Mouse (Mus musculus): ENCODE data around the gene Lpin2. TPM values are rescaled to one million over a fixed set of nuclear protein-coding genes. Genes with fewer than 3 reads are reported as not detected.
A peak's percentile ranks its signal among the peaks of the same experiment; 100 is the strongest.

Gene Lpin2
- polyA plus RNA-seq, 1 experiment from 2014 or later, result 53.5 TPM

- H3K9ac ChIP-seq (ENCODE audit: low read length), result no peak overlapping the region
- DNase-seq (ENCODE audit: low spot score), result no peak
- no peak overlapping the region for H3K27ac ChIP-seq (ENCODE audit: low read depth, low read length)
- no peak overlapping the region for H3K4me3 ChIP-seq (ENCODE audit: low read depth, low read length)
- no peak for ATAC-seq (replicated peaks; ENCODE audit: low FRiP score)
- no peak overlapping the region for H3K4me2 ChIP-seq (ENCODE audit: low read depth, low read length, severe bottlenecking)
- H3K4me1 ChIP-seq (replicated peaks; ENCODE audit: control insufficient read depth, insufficient read depth, low read length), result peaks cover 2% of the 10 kb centered on the region; the same call in 1 of the 2 replicates
- no peaks in the 10 kb centered on the region for H3K9me3 ChIP-seq (ENCODE audit: control insufficient read depth, low read length)
- H3K36me3 ChIP-seq (ENCODE audit: control insufficient read depth, insufficient read depth, low read length), result no peaks in the 10 kb centered on the region
- peaks cover 2% of the 10 kb centered on the region; the same call in 1 of the 2 replicates for H3K27me3 ChIP-seq (ENCODE audit: control insufficient read depth, insufficient read depth, low read length)
- WGBS, result 86% methylated on average over 11 of the region's 11 CpGs
Observed at GRCm38 (mm10) chr17:71179551-71180309, 2.6 kb upstream of the Lpin2 start.

- H3K4me3 ChIP-seq (ENCODE audit: low read depth, low read length), result no peak overlapping the region
- no peak for ATAC-seq (replicated peaks; ENCODE audit: low FRiP score)
- H3K9ac ChIP-seq (ENCODE audit: low read length), result no peak overlapping the region
- no peaks in the 10 kb centered on the region for H3K9me3 ChIP-seq (ENCODE audit: control insufficient read depth, low read length)
- H3K36me3 ChIP-seq (ENCODE audit: control insufficient read depth, insufficient read depth, low read length), result no peaks in the 10 kb centered on the region
- DNase-seq (ENCODE audit: low spot score), result no peak
- H3K4me1 ChIP-seq (replicated peaks; ENCODE audit: control insufficient read depth, insufficient read depth, low read length), result peaks cover 5% of the 10 kb centered on the region; the same call in 1 of the 2 replicates
- over 99% methylated on average over 4 of the region's 4 CpGs for WGBS
- H3K27me3 ChIP-seq (ENCODE audit: control insufficient read depth, insufficient read depth, low read length), result peaks cover 2% of the 10 kb centered on the region; the same call in 1 of the 2 replicates
- no peak overlapping the region for H3K4me2 ChIP-seq (ENCODE audit: low read depth, low read length, severe bottlenecking)
- no peak overlapping the region for H3K27ac ChIP-seq (ENCODE audit: low read depth, low read length)
Observed at GRCm38 (mm10) chr17:71180601-71181000, 1.8 kb upstream of the Lpin2 start.

- peak overlapping the region; percentile 83 for H3K4me3 ChIP-seq (ENCODE audit: low read depth, low read length)
- DNase-seq (ENCODE audit: low spot score) (peak; percentile 97), ATAC-seq (replicated peaks; ENCODE audit: low FRiP score) (peak; percentile 98)
- H3K4me2 ChIP-seq (ENCODE audit: low read depth, low read length, severe bottlenecking), result peak overlapping the region; percentile 83
- H3K27ac ChIP-seq (ENCODE audit: low read depth, low read length), result peak overlapping the region; percentile 90
- no peaks in the 10 kb centered on the region for H3K36me3 ChIP-seq (ENCODE audit: control insufficient read depth, insufficient read depth, low read length)
- under 1% methylated on average over 71 of the region's 71 CpGs for WGBS
- H3K9me3 ChIP-seq (ENCODE audit: control insufficient read depth, low read length), result no peaks in the 10 kb centered on the region
- H3K9ac ChIP-seq (ENCODE audit: low read length), result peak overlapping the region; percentile 86
- H3K4me1 ChIP-seq (replicated peaks; ENCODE audit: control insufficient read depth, insufficient read depth, low read length), result peaks cover 5% of the 10 kb centered on the region; the same call in 1 of the 2 replicates
- peaks cover 2% of the 10 kb centered on the region; the same call in 1 of the 2 replicates for H3K27me3 ChIP-seq (ENCODE audit: control insufficient read depth, insufficient read depth, low read length)
Observed at GRCm38 (mm10) chr17:71182871-71183656, 704 bp downstream of the Lpin2 start.

GRCm38 (mm10) chr17:71183657-71184261 lies 1.4 kb downstream of the Lpin2 start:
- peaks cover 5% of the 10 kb centered on the region; the same call in 1 of the 2 replicates for H3K4me1 ChIP-seq (replicated peaks; ENCODE audit: control insufficient read depth, insufficient read depth, low read length)
- DNase-seq (ENCODE audit: low spot score) (peak; percentile 80), ATAC-seq (replicated peaks; ENCODE audit: low FRiP score) (no peak)
- H3K9ac ChIP-seq (ENCODE audit: low read length), result peak overlapping the region; percentile 86
- peak overlapping the region; percentile 90 for H3K27ac ChIP-seq (ENCODE audit: low read depth, low read length)
- peaks cover 2% of the 10 kb centered on the region; the same call in 1 of the 2 replicates for H3K27me3 ChIP-seq (ENCODE audit: control insufficient read depth, insufficient read depth, low read length)
- 0% methylated on average over 49 of the region's 79 CpGs for WGBS
- peak overlapping the region; percentile 83 for H3K4me3 ChIP-seq (ENCODE audit: low read depth, low read length)
- no peaks in the 10 kb centered on the region for H3K36me3 ChIP-seq (ENCODE audit: control insufficient read depth, insufficient read depth, low read length)
- no peaks in the 10 kb centered on the region for H3K9me3 ChIP-seq (ENCODE audit: control insufficient read depth, low read length)
- peak overlapping the region; percentile 83 for H3K4me2 ChIP-seq (ENCODE audit: low read depth, low read length, severe bottlenecking)

- DNase-seq (ENCODE audit: low spot score), result peak; percentile 61
- Histone ChIP-seq H3K9me3 (ENCODE audit: control insufficient read depth, low read length) (no peaks in the 10 kb centered on the region), H3K9ac (ENCODE audit: low read length) (peak overlapping the region; percentile 86), H3K4me3 (ENCODE audit: low read depth, low read length) (peak overlapping the region; percentile 83), H3K27ac (ENCODE audit: low read depth, low read length) (peak overlapping the region; percentile 90), H3K4me2 (ENCODE audit: low read depth, low read length, severe bottlenecking) (peak overlapping the region; percentile 83), H3K27me3 (ENCODE audit: control insufficient read depth, insufficient read depth, low read length) (peaks cover 2% of the 10 kb centered on the region; the same call in 1 of the 2 replicates), H3K4me1 (replicated peaks; ENCODE audit: control insufficient read depth, insufficient read depth, low read length) (peaks cover 5% of the 10 kb centered on the region; the same call in 1 of the 2 replicates), H3K36me3 (ENCODE audit: control insufficient read depth, insufficient read depth, low read length) (no peaks in the 10 kb centered on the region)
- WGBS, result 7% methylated on average over 22 of the region's 22 CpGs
- ATAC-seq (replicated peaks; ENCODE audit: low FRiP score), result no peak
Observed at GRCm38 (mm10) chr17:71184356-71185111, 2.2 kb downstream of the Lpin2 start.

GRCm38 (mm10) chr17:71185368-71185767 lies 3.0 kb downstream of the Lpin2 start:
- ATAC-seq (replicated peaks; ENCODE audit: low FRiP score) (no peak), DNase-seq (ENCODE audit: low spot score) (no peak)
- 50% methylated on average over 1 of the region's 1 CpGs for WGBS
- peaks cover 5% of the 10 kb centered on the region; the same call in 1 of the 2 replicates for H3K4me1 ChIP-seq (replicated peaks; ENCODE audit: control insufficient read depth, insufficient read depth, low read length)
- H3K27me3 ChIP-seq (ENCODE audit: control insufficient read depth, insufficient read depth, low read length), result peaks cover 2% of the 10 kb centered on the region; the same call in 1 of the 2 replicates
- peak overlapping the region; percentile 83 for H3K4me2 ChIP-seq (ENCODE audit: low read depth, low read length, severe bottlenecking)
- H3K27ac ChIP-seq (ENCODE audit: low read depth, low read length), result no peak overlapping the region
- H3K4me3 ChIP-seq (ENCODE audit: low read depth, low read length), result peak overlapping the region; percentile 83; the same call in 1 of the 2 replicates
- H3K9me3 ChIP-seq (ENCODE audit: control insufficient read depth, low read length), result no peaks in the 10 kb centered on the region
- H3K36me3 ChIP-seq (ENCODE audit: control insufficient read depth, insufficient read depth, low read length), result no peaks in the 10 kb centered on the region
- no peak overlapping the region for H3K9ac ChIP-seq (ENCODE audit: low read length)

GRCm38 (mm10) chr17:71190589-71190988 lies 8.2 kb downstream of the Lpin2 start:
- 91% methylated on average over 7 of the region's 7 CpGs for WGBS
- Histone ChIP-seq H3K9me3 (ENCODE audit: control insufficient read depth, low read length) (no peaks in the 10 kb centered on the region; the same call in 1 of the 2 replicates), H3K4me2 (ENCODE audit: low read depth, low read length, severe bottlenecking) (no peak overlapping the region), H3K9ac (ENCODE audit: low read length) (no peak overlapping the region), H3K36me3 (ENCODE audit: control insufficient read depth, insufficient read depth, low read length) (no peaks in the 10 kb centered on the region), H3K4me3 (ENCODE audit: low read depth, low read length) (no peak overlapping the region), H3K27me3 (ENCODE audit: control insufficient read depth, insufficient read depth, low read length) (no peaks in the 10 kb centered on the region), H3K4me1 (replicated peaks; ENCODE audit: control insufficient read depth, insufficient read depth, low read length) (peaks cover 8% of the 10 kb centered on the region; the same call in 1 of the 2 replicates), H3K27ac (ENCODE audit: low read depth, low read length) (no peak overlapping the region)
- DNase-seq (ENCODE audit: low spot score) (no peak), ATAC-seq (replicated peaks; ENCODE audit: low FRiP score) (no peak)
